Mouse (Mus musculus) midbrain, postnatal 0 days (tissue): ENCODE results near the gene Gm36176. TPM values are rescaled to one million over a fixed set of nuclear protein-coding genes. Genes with fewer than 3 reads are reported as not detected.

ENCODE experiments used
- ATAC-seq: fragments of 200-750 bp; cut with Nextera tagmentation; 2 replicates; pipeline ENCODE4 v1.8.0; 2017; ENCODE audit warnings: moderate number of reproducible peaks, mild to moderate bottlenecking, moderate TSS enrichment, moderate library complexity; ENCODE audit not compliant: low FRiP score
- DNase-seq: peaks from one replicate; pipeline ENCODE4 v3.0.0-alpha.2; 2015; ENCODE audit warnings: low spot score
- H3K27ac ChIP-seq: fragments of 300-500 bp; sonication (generic); 2 replicates; pipeline ENCODE4 v1.5.1; 2014; ENCODE audit warnings: low read depth, mild to moderate bottlenecking, low read length, mixed read lengths
- H3K27me3 ChIP-seq: fragments of 300-500 bp; sonication (generic); 2 replicates; pipeline ENCODE4 v1.6.1; 2014; ENCODE audit warnings: low read length, control low read depth, mixed read lengths; ENCODE audit not compliant: insufficient read depth
- H3K36me3 ChIP-seq: fragments of 300-500 bp; sonication (generic); 2 replicates; pipeline ENCODE4 v1.6.1; 2014; ENCODE audit warnings: low read length, control low read depth, mixed read lengths; ENCODE audit not compliant: insufficient read depth
- H3K4me1 ChIP-seq: fragments of 300-500 bp; sonication (generic); 2 replicates; pipeline ENCODE4 v1.6.1; 2014; ENCODE audit warnings: mild to moderate bottlenecking, control low read depth, antibody characterized with exemption, low read length, mixed read lengths; ENCODE audit not compliant: insufficient read depth
- H3K4me2 ChIP-seq: fragments of 300-500 bp; sonication (generic); 2 replicates; pipeline ENCODE4 v1.6.1; 2014; ENCODE audit warnings: low read depth, mild to moderate bottlenecking, low read length, mixed read lengths; ENCODE audit not compliant: poor library complexity, severe bottlenecking
- H3K4me3 ChIP-seq: fragments of 300-500 bp; sonication (generic); 2 replicates; pipeline ENCODE4 v1.5.1; 2014; ENCODE audit warnings: low read depth, mild to moderate bottlenecking, low read length, moderate library complexity
- H3K9ac ChIP-seq: fragments of 300-500 bp; sonication (generic); replicated peaks from 2 replicates; pipeline ENCODE4 v1.6.1; 2014; ENCODE audit warnings: mild to moderate bottlenecking, low read length, moderate library complexity, mixed read lengths; ENCODE audit not compliant: poor library complexity, severe bottlenecking
- H3K9me3 ChIP-seq: fragments of 300-500 bp; sonication (generic); 2 replicates; pipeline ENCODE4 v1.6.1; 2016; ENCODE audit warnings: low read length, control low read depth
- CTCF ChIP-seq: IDR thresholded peaks from 2 replicates; pipeline ENCODE4 v1.5.1; 2016; ENCODE audit warnings: antibody characterized with exemption, mild to moderate bottlenecking
- WGBS: fragments of 180-500 bp; shearing (Covaris S2); extraction: QIAGEN DNeasy Blood & Tissue Kit; methylation state at CpG from one replicate; pipeline ENCODE4 v1.1.7; 2014; 5-methylcytosine and 5-hydroxymethylcytosine counted together
- polyA plus RNA-seq: library from polyadenylated mRNA; unstranded; fragments of >200 nt; fragmentation: Nextera tagmentation; extraction: Ambion mirVana; gene quantifications from 2 replicates; pipeline ENCODE4 v1.2.1, GENCODE M21; 2015
- total RNA-seq: library from RNA; depleted of rRNA; stranded (reverse); fragments of >200 nt; gene quantifications from 2 replicates; pipeline ENCODE4 v1.2.3, GENCODE M21; 2014; rRNA removed

The Gm36176 gene
- total and polyA plus RNA-seq, 2 experiments from 2014 or later = not detected

GRCm38 (mm10) chr10:77886007-77886747, 39.6 kb downstream of the Gm36176 start:
- 56% methylated on average over 12 of the region's 12 CpGs for WGBS
- H3K27ac ChIP-seq = no peak overlapping the region
- H3K9ac ChIP-seq = no peak overlapping the region
- H3K4me1 ChIP-seq = no peaks in the 10 kb centered on the region
- H3K9me3 ChIP-seq = no peaks in the 10 kb centered on the region; the same call in 1 of the 2 replicates
- ATAC-seq (no peak), DNase-seq (peak; percentile 26)
- TF ChIP-seq CTCF = peak; percentile 63
- no peak overlapping the region for H3K4me3 ChIP-seq
- no peak overlapping the region for H3K4me2 ChIP-seq
- H3K36me3 ChIP-seq = no peaks in the 10 kb centered on the region
- no peaks in the 10 kb centered on the region for H3K27me3 ChIP-seq

- no peak for TF ChIP-seq CTCF
- DNase-seq = no peak
- H3K9ac ChIP-seq = no peak overlapping the region
- WGBS = 84% methylated on average over 8 of the region's 8 CpGs
- H3K4me3 ChIP-seq = no peak overlapping the region
- H3K27ac ChIP-seq = no peak overlapping the region
- H3K9me3 ChIP-seq = no peaks in the 10 kb centered on the region; the same call in 1 of the 2 replicates
- H3K27me3 ChIP-seq = no peaks in the 10 kb centered on the region
- no peaks in the 10 kb centered on the region for H3K36me3 ChIP-seq
- H3K4me2 ChIP-seq = no peak overlapping the region
- no peak for ATAC-seq
- H3K4me1 ChIP-seq = no peaks in the 10 kb centered on the region
Observed at GRCm38 (mm10) chr10:77890987-77891565, 44.5 kb downstream of the Gm36176 start.

- peak; percentile 28; the same call in 1 of the 2 replicates for TF ChIP-seq CTCF
- peak; percentile 31; the same call in 1 of the 2 replicates for ATAC-seq
- H3K4me3 ChIP-seq = no peak overlapping the region
- H3K9ac ChIP-seq = no peak overlapping the region
- DNase-seq = peak; percentile 20
- H3K27ac ChIP-seq = peak overlapping the region; percentile 27; the same call in 1 of the 2 replicates
- H3K4me2 ChIP-seq = no peak overlapping the region
- H3K4me1 ChIP-seq = no peaks in the 10 kb centered on the region
- H3K9me3 ChIP-seq = no peaks in the 10 kb centered on the region
- 49% methylated on average over 5 of the region's 5 CpGs for WGBS
- H3K27me3 ChIP-seq = no peaks in the 10 kb centered on the region
- H3K36me3 ChIP-seq = peaks cover 4% of the 10 kb centered on the region
Observed at GRCm38 (mm10) chr10:77895562-77895961, 49.0 kb downstream of the Gm36176 start.

Other genes with a start within 250 kb of the Gm36176 start
Only the 30 nearest of the 33 such genes appear.
- 0.66 and 1.5 TPM in 2 replicates for gene Tspear, start 160.2 kb upstream of the Gm36176 start, total RNA-seq
- 0.63 and 1.3 TPM in 2 replicates for gene Tspear, start 160.2 kb upstream of the Gm36176 start, polyA plus RNA-seq
- gene Gm19402, start 156.0 kb upstream of the Gm36176 start, total RNA-seq = not detected in 2 replicates
- not detected in 2 replicates for gene Gm19402, start 156.0 kb upstream of the Gm36176 start, polyA plus RNA-seq
- not detected in 2 replicates for gene Gm9508, start 149.6 kb upstream of the Gm36176 start, total RNA-seq
- gene Gm9508, start 149.6 kb upstream of the Gm36176 start, polyA plus RNA-seq = not detected in 2 replicates
- gene Gm10272, start 140.2 kb upstream of the Gm36176 start, total RNA-seq = not detected in 2 replicates
- not detected in 2 replicates for gene Gm10272, start 140.2 kb upstream of the Gm36176 start, polyA plus RNA-seq
- not detected in 2 replicates for gene Gm10024, start 135.3 kb upstream of the Gm36176 start, total RNA-seq
- not detected in 2 replicates for gene Gm10024, start 135.3 kb upstream of the Gm36176 start, polyA plus RNA-seq
- not detected in 2 replicates for gene Gm10142, start 131.0 kb upstream of the Gm36176 start, total RNA-seq
- not detected in 2 replicates for gene Gm10142, start 131.0 kb upstream of the Gm36176 start, polyA plus RNA-seq
- not detected in 2 replicates for gene Krtap12-1, start 126.2 kb upstream of the Gm36176 start, total RNA-seq
- gene Krtap12-1, start 126.2 kb upstream of the Gm36176 start, polyA plus RNA-seq = not detected in 2 replicates
- not detected in 2 replicates for gene Gm10100, start 120.3 kb upstream of the Gm36176 start, total RNA-seq
- not detected in 2 replicates for gene Gm10100, start 120.3 kb upstream of the Gm36176 start, polyA plus RNA-seq
- gene Gm18596, start 104.2 kb upstream of the Gm36176 start, total RNA-seq = not detected in 2 replicates
- not detected in 2 replicates for gene Gm18596, start 104.2 kb upstream of the Gm36176 start, polyA plus RNA-seq
- not detected in 2 replicates for gene Gm9736, start 95.4 kb upstream of the Gm36176 start, total RNA-seq
- gene Gm9736, start 95.4 kb upstream of the Gm36176 start, polyA plus RNA-seq = not detected in 2 replicates
- gene Gm3233, start 87.1 kb upstream of the Gm36176 start, total RNA-seq = not detected in 2 replicates
- not detected in 2 replicates for gene Gm3233, start 87.1 kb upstream of the Gm36176 start, polyA plus RNA-seq
- not detected in 2 replicates for gene Gm3238, start 75.5 kb upstream of the Gm36176 start, total RNA-seq
- gene Gm3238, start 75.5 kb upstream of the Gm36176 start, polyA plus RNA-seq = not detected in 2 replicates
- gene Gm7138, start 69.9 kb upstream of the Gm36176 start, total RNA-seq = not detected in 2 replicates
- not detected in 2 replicates for gene Gm7138, start 69.9 kb upstream of the Gm36176 start, polyA plus RNA-seq
- not detected in 2 replicates for gene Gm3250, start 64.3 kb upstream of the Gm36176 start, total RNA-seq
- not detected in 2 replicates for gene Gm3250, start 64.3 kb upstream of the Gm36176 start, polyA plus RNA-seq
- not detected in 2 replicates for gene Gm7137, start 58.6 kb upstream of the Gm36176 start, total RNA-seq
- gene Gm7137, start 58.6 kb upstream of the Gm36176 start, polyA plus RNA-seq = not detected in 2 replicates
- not detected in 2 replicates for gene Gm9639, start 51.7 kb upstream of the Gm36176 start, total RNA-seq
- not detected in 2 replicates for gene Gm9639, start 51.7 kb upstream of the Gm36176 start, polyA plus RNA-seq
- not detected in 2 replicates for gene Gm19668, start 47.7 kb upstream of the Gm36176 start, total RNA-seq
- not detected in 2 replicates for gene Gm19668, start 47.7 kb upstream of the Gm36176 start, polyA plus RNA-seq
- not detected in 2 replicates for gene Gm9507, start 35.0 kb upstream of the Gm36176 start, total RNA-seq
- gene Gm9507, start 35.0 kb upstream of the Gm36176 start, polyA plus RNA-seq = not detected in 2 replicates
- gene Gm2696, start 32.1 kb upstream of the Gm36176 start, total RNA-seq = not detected in 2 replicates
- not detected in 2 replicates for gene Gm2696, start 32.1 kb upstream of the Gm36176 start, polyA plus RNA-seq
- gene Krtap10-4, start 19.7 kb upstream of the Gm36176 start, total RNA-seq = 0.27 TPM in 1 of 2 replicates, not detected in the other
- gene Krtap10-4, start 19.7 kb upstream of the Gm36176 start, polyA plus RNA-seq = not detected in 2 replicates
- not detected in 2 replicates for gene Krtap10-10, start 10.9 kb upstream of the Gm36176 start, total RNA-seq
- gene Krtap10-10, start 10.9 kb upstream of the Gm36176 start, polyA plus RNA-seq = not detected in 2 replicates
- not detected in 2 replicates for gene Gm10318, start 6.1 kb downstream of the Gm36176 start, total RNA-seq
- not detected in 2 replicates for gene Gm10318, start 6.1 kb downstream of the Gm36176 start, polyA plus RNA-seq
- gene Gm3285, start 15.2 kb downstream of the Gm36176 start, total RNA-seq = not detected in 2 replicates
- not detected in 2 replicates for gene Gm3285, start 15.2 kb downstream of the Gm36176 start, polyA plus RNA-seq
- gene Lrrc3, start 55.7 kb downstream of the Gm36176 start, total RNA-seq = 36.1 and 39.6 TPM in 2 replicates
- 29.7 and 29.9 TPM in 2 replicates for gene Lrrc3, start 55.7 kb downstream of the Gm36176 start, polyA plus RNA-seq
- 7.3 and 12.5 TPM in 2 replicates for gene Trpm2, start 123.8 kb downstream of the Gm36176 start, total RNA-seq
- gene Trpm2, start 123.8 kb downstream of the Gm36176 start, polyA plus RNA-seq = 5.6 and 8.0 TPM in 2 replicates
- 60.0 and 61.7 TPM in 2 replicates for gene 1810043G02Rik, start 131.7 kb downstream of the Gm36176 start, total RNA-seq
- gene 1810043G02Rik, start 131.7 kb downstream of the Gm36176 start, polyA plus RNA-seq = 66.2 and 72.6 TPM in 2 replicates
- gene Pfkl, start 163.3 kb downstream of the Gm36176 start, total RNA-seq = 165 and 166 TPM in 2 replicates
- 98.5 and 104 TPM in 2 replicates for gene Pfkl, start 163.3 kb downstream of the Gm36176 start, polyA plus RNA-seq
- not detected in 2 replicates for gene Dnmt3l, start 195.1 kb downstream of the Gm36176 start, total RNA-seq
- gene Dnmt3l, start 195.1 kb downstream of the Gm36176 start, polyA plus RNA-seq = not detected in 2 replicates
- gene Aire, start 196.8 kb downstream of the Gm36176 start, total RNA-seq = 0.16 and 0.33 TPM in 2 replicates
- 0.20 and 0.31 TPM in 2 replicates for gene Aire, start 196.8 kb downstream of the Gm36176 start, polyA plus RNA-seq
- gene Icosl, start 222.5 kb downstream of the Gm36176 start, total RNA-seq = 1.7 and 1.8 TPM in 2 replicates
- 0.76 and 0.85 TPM in 2 replicates for gene Icosl, start 222.5 kb downstream of the Gm36176 start, polyA plus RNA-seq